Mouse (Mus musculus) stomach, embryonic 14.5 days (tissue): ENCODE data around the gene Hfm1. TPM values are rescaled to one million over a fixed set of nuclear protein-coding genes. Genes with fewer than 3 reads are reported as not detected.
A peak's percentile ranks its signal among the peaks of the same experiment; 100 is the strongest.

Experiments
- ATAC-seq: fragments of 200-750 bp; cut with Nextera tagmentation; 2 replicates; pipeline ENCODE4 v1.8.0; 2017; ENCODE audit warnings: low read depth, moderate TSS enrichment; ENCODE audit not compliant: insufficient number of reproducible peaks, insufficient read depth, low FRiP score
- H3K27ac ChIP-seq: fragments of 300-500 bp; sonication (generic); 2 replicates; pipeline ENCODE4 v1.5.1; 2014; ENCODE audit warnings: mild to moderate bottlenecking, low read length, moderate library complexity, mixed read lengths
- H3K27me3 ChIP-seq: fragments of 300-500 bp; sonication (generic); 2 replicates; pipeline ENCODE4 v1.6.1; 2014; ENCODE audit warnings: low read length, control low read depth, mixed read lengths; ENCODE audit not compliant: control insufficient read depth, insufficient read depth
- H3K36me3 ChIP-seq: fragments of 300-500 bp; sonication (generic); 2 replicates; pipeline ENCODE4 v1.6.1; 2014; ENCODE audit warnings: mild to moderate bottlenecking, control low read depth, low read length, moderate library complexity, mixed read lengths; ENCODE audit not compliant: control insufficient read depth, insufficient read depth
- H3K4me1 ChIP-seq: fragments of 300-500 bp; sonication (generic); 2 replicates; pipeline ENCODE4 v1.6.1; 2014; ENCODE audit warnings: low read length, control low read depth, mixed read lengths; ENCODE audit not compliant: control insufficient read depth, insufficient read depth
- H3K4me2 ChIP-seq: fragments of 300-500 bp; sonication (generic); replicated peaks from 2 replicates; pipeline ENCODE4 v1.6.1; 2014; ENCODE audit warnings: low read depth, low read length, control low read depth
- H3K4me3 ChIP-seq: fragments of 300-500 bp; sonication (generic); 2 replicates; pipeline ENCODE4 v1.5.1; 2014; ENCODE audit warnings: low read depth, low read length, control low read depth
- H3K9ac ChIP-seq: fragments of 300-500 bp; sonication (generic); replicated peaks from 2 replicates; pipeline ENCODE4 v1.6.1; 2014; ENCODE audit warnings: low read depth, mild to moderate bottlenecking, control low read depth, low read length, moderate library complexity, mixed read lengths
- H3K9me3 ChIP-seq: fragments of 300-500 bp; sonication (generic); 2 replicates; pipeline ENCODE4 v1.6.1; 2016; ENCODE audit warnings: low read depth, low read length, control low read depth; ENCODE audit not compliant: control insufficient read depth
- WGBS: fragments of 180-500 bp; shearing (Covaris S2); extraction: QIAGEN DNeasy Blood & Tissue Kit; methylation state at CpG from one replicate; pipeline ENCODE4 v1.1.7; 2014; 5-methylcytosine and 5-hydroxymethylcytosine counted together
- microRNA-seq: library from miRNA; unstranded; fragments of <30 nt; microRNA quantifications from one replicate; pipeline ENCODE4, GENCODE M21; 2016
- polyA plus RNA-seq: library from polyadenylated mRNA; unstranded; fragments of >200 nt; fragmentation: Nextera tagmentation; extraction: Ambion mirVana; gene quantifications from 2 replicates; pipeline ENCODE4 v1.2.1, GENCODE M21; 2014

Hfm1 gene
- polyA plus RNA-seq, 1 experiment from 2014 or later = 2.1 TPM

GRCm38 (mm10) chr5:106801886-106802798 lies 124.0 kb downstream of the Hfm1 start:
- peak overlapping the region; percentile 39 for H3K4me2 ChIP-seq
- no peaks in the 10 kb centered on the region for H3K4me1 ChIP-seq
- peak; percentile 30; the same call in 1 of the 2 replicates for ATAC-seq
- H3K9me3 ChIP-seq = no peaks in the 10 kb centered on the region
- H3K27ac ChIP-seq = no peak overlapping the region
- no peaks in the 10 kb centered on the region for H3K36me3 ChIP-seq
- no peak overlapping the region for H3K9ac ChIP-seq
- H3K27me3 ChIP-seq = no peaks in the 10 kb centered on the region
- peak overlapping the region; percentile 1; the same call in 1 of the 2 replicates for H3K4me3 ChIP-seq
- 7% methylated on average over 32 of the region's 32 CpGs for WGBS

GRCm38 (mm10) chr5:106801215-106801863 lies 124.8 kb downstream of the Hfm1 start:
- Histone ChIP-seq H3K4me1 (no peaks in the 10 kb centered on the region), H3K27me3 (no peaks in the 10 kb centered on the region), H3K9me3 (no peaks in the 10 kb centered on the region), H3K27ac (no peak overlapping the region), H3K4me3 (no peak overlapping the region), H3K36me3 (no peaks in the 10 kb centered on the region), H3K4me2 (no peak overlapping the region), H3K9ac (no peak overlapping the region)
- ATAC-seq = no peak
- WGBS = 25% methylated on average over 9 of the region's 9 CpGs

GRCm38 (mm10) chr5:106797896-106798295 lies 128.2 kb downstream of the Hfm1 start:
- ATAC-seq = no peak
- Histone ChIP-seq H3K9ac (no peak overlapping the region), H3K9me3 (no peaks in the 10 kb centered on the region), H3K27ac (no peak overlapping the region), H3K4me2 (no peak overlapping the region), H3K36me3 (no peaks in the 10 kb centered on the region), H3K4me3 (no peak overlapping the region), H3K4me1 (no peaks in the 10 kb centered on the region), H3K27me3 (no peaks in the 10 kb centered on the region)
- WGBS = 70% methylated on average over 5 of the region's 5 CpGs

GRCm38 (mm10) chr5:106791241-106791572 lies 134.9 kb downstream of the Hfm1 start:
- no peaks in the 10 kb centered on the region for H3K9me3 ChIP-seq
- H3K27ac ChIP-seq = no peak overlapping the region
- no peak overlapping the region for H3K4me3 ChIP-seq
- H3K4me2 ChIP-seq = no peak overlapping the region
- WGBS = 12% methylated on average over 6 of the region's 6 CpGs
- peak; percentile 77; the same call in 1 of the 2 replicates for ATAC-seq
- no peaks in the 10 kb centered on the region for H3K36me3 ChIP-seq
- H3K9ac ChIP-seq = no peak overlapping the region
- no peaks in the 10 kb centered on the region for H3K27me3 ChIP-seq
- no peaks in the 10 kb centered on the region for H3K4me1 ChIP-seq

GRCm38 (mm10) chr5:106790496-106791240 lies 135.5 kb downstream of the Hfm1 start:
- Histone ChIP-seq H3K27ac (no peak overlapping the region), H3K4me3 (no peak overlapping the region), H3K4me1 (no peaks in the 10 kb centered on the region), H3K36me3 (no peaks in the 10 kb centered on the region), H3K9me3 (no peaks in the 10 kb centered on the region), H3K27me3 (no peaks in the 10 kb centered on the region), H3K4me2 (no peak overlapping the region), H3K9ac (no peak overlapping the region)
- peak; percentile 50; the same call in 1 of the 2 replicates for ATAC-seq
- 24% methylated on average over 5 of the region's 5 CpGs for WGBS

Small RNAs within 50 kb of the gene (microRNA-seq; reads per million reads assigned to microRNA genes)
- gene Gm27527 = not detected

Other genes starting within 250 kb of the Hfm1 start
- 109 and 115 TPM in 2 replicates for gene Zfp644, start 229.0 kb downstream of the Hfm1 start, polyA plus RNA-seq
- 55.0 and 57.6 TPM in 2 replicates for gene Cdc7, start 38.0 kb upstream of the Hfm1 start, polyA plus RNA-seq